ENCODE assay signal across 12 mouse cellular contexts in genomic region chr12:104767183-104767582, GRCm38 (mm10). TPM values are rescaled to one million over a fixed set of nuclear protein-coding genes. Genes with fewer than 3 reads are reported as not detected.
DNase-seq lines count a peak whose midpoint lies in the region; ATAC-seq and TF ChIP-seq lines count a peak whose summit lies in the region.
"Had no signal": no experiment of that assay in that cellular context is flagged by ENCODE, and none has a peak within 500 bp of the region (broad histone marks: within the 10 kb centered on the region; RNA-seq: fewer than 3 reads in every experiment).

No protein-coding gene starts in this region.

- H3K27me3 ChIP-seq in forebrain, embryonic 10.5 days (ENCODE audit: poor library complexity, severe bottlenecking) = no peaks in the 10 kb centered on the region
- H3K27me3 ChIP-seq in forebrain, embryonic 16.5 days (replicated peaks; ENCODE audit: control insufficient read depth, insufficient read depth, low read length) = no peaks in the 10 kb centered on the region
- H3K27me3 ChIP-seq in liver, embryonic 14.5 days (ENCODE audit: control insufficient read depth, insufficient read depth, low read length) = no peaks in the 10 kb centered on the region
- no peaks in the 10 kb centered on the region; the same call in 1 of the 2 replicates for H3K27me3 ChIP-seq in liver, embryonic 11.5 days (replicated peaks; ENCODE audit: control insufficient read depth, insufficient read depth, low read length)
- H3K27me3 ChIP-seq in ES-Bruce4 (ENCODE audit: control insufficient read depth, insufficient read depth, low read length, poor library complexity, severe bottlenecking) = no peaks in the 10 kb centered on the region
- H3K27me3 ChIP-seq: neural tube, embryonic 15.5 days had no signal

- no peak overlapping the region for H3K9ac ChIP-seq in forebrain, embryonic 16.5 days (replicated peaks; ENCODE audit: low read depth, low read length)
- H3K9ac ChIP-seq in liver, embryonic 14.5 days (replicated peaks) = no peak overlapping the region
- H3K9ac ChIP-seq in liver, embryonic 11.5 days (ENCODE audit: low read depth, low read length) = no peak overlapping the region
- H3K9ac ChIP-seq in ES-Bruce4 (ENCODE audit: low read depth, poor library complexity, severe bottlenecking) = no peak overlapping the region
- H3K9ac ChIP-seq: neural tube, embryonic 15.5 days had no signal

- no peaks in the 10 kb centered on the region for H3K36me3 ChIP-seq in forebrain, embryonic 10.5 days (replicated peaks)
- H3K36me3 ChIP-seq in forebrain, embryonic 16.5 days (ENCODE audit: control insufficient read depth, insufficient read depth) = no peaks in the 10 kb centered on the region
- no peaks in the 10 kb centered on the region for H3K36me3 ChIP-seq in liver, embryonic 14.5 days (replicated peaks; ENCODE audit: control insufficient read depth, insufficient read depth, low read depth)
- no peaks in the 10 kb centered on the region for H3K36me3 ChIP-seq in liver, embryonic 11.5 days (ENCODE audit: control insufficient read depth, insufficient read depth, low read length)
- no peaks in the 10 kb centered on the region for H3K36me3 ChIP-seq in ES-Bruce4 (ENCODE audit: control insufficient read depth, insufficient read depth, low read length, poor library complexity, severe bottlenecking)
- H3K36me3 ChIP-seq: neural tube, embryonic 15.5 days had no signal

- no peak for TF ChIP-seq POLR2A in ES-Bruce4 (IDR thresholded peaks at IDR 0.05; ENCODE audit: insufficient read depth, low read length)

- no peak for TF ChIP-seq EP300 in liver, embryonic 14.5 days (IDR thresholded peaks at IDR 0.05; ENCODE audit: low read depth)
- no peak for TF ChIP-seq EP300 in ES-Bruce4 (IDR thresholded peaks at IDR 0.05; ENCODE audit: insufficient read depth, low read depth, low read length)

- peak; percentile 72 for TF ChIP-seq CTCF in liver, embryonic 14.5 days (IDR thresholded peaks at IDR 0.05; ENCODE audit: low read depth)
- peak; percentile 76 for TF ChIP-seq CTCF in ES-Bruce4 (IDR thresholded peaks at IDR 0.05; ENCODE audit: low read depth, low read length)

- no peak for DNase-seq in forebrain, embryonic 10.5 days (ENCODE audit: extremely low spot score, low spot score)
- DNase-seq in liver, embryonic 14.5 days (ENCODE audit: low read depth in 3 of 3, low spot score in 3 of 3) = no peak
- no peak for DNase-seq in liver, embryonic 11.5 days (ENCODE audit: low spot score)
- DNase-seq in ovary, postnatal 36 days (ENCODE audit: low spot score) = no peak
- DNase-seq in yolk sac, embryonic 10.5 days (ENCODE audit: low spot score) = no peak
- DNase-seq: cerebellum, adult 8-10 months; heart, adult 18-20 months; lung, postnatal 4 days had no signal

- no peaks in the 10 kb centered on the region for H3K9me3 ChIP-seq in forebrain, embryonic 10.5 days
- H3K9me3 ChIP-seq in forebrain, embryonic 16.5 days (ENCODE audit: control insufficient read depth, low read length) = no peaks in the 10 kb centered on the region
- no peaks in the 10 kb centered on the region for H3K9me3 ChIP-seq in liver, embryonic 14.5 days (ENCODE audit: control insufficient read depth, low read length)
- no peaks in the 10 kb centered on the region for H3K9me3 ChIP-seq in liver, embryonic 11.5 days (ENCODE audit: control insufficient read depth, low read length)
- H3K9me3 ChIP-seq in ES-Bruce4 (replicated peaks; ENCODE audit: control insufficient read depth, insufficient read depth, low read length, poor library complexity, severe bottlenecking) = no peaks in the 10 kb centered on the region
- H3K9me3 ChIP-seq: neural tube, embryonic 15.5 days had no signal

- H3K4me2 ChIP-seq in forebrain, embryonic 16.5 days (ENCODE audit: low read length) = no peak overlapping the region
- no peak overlapping the region for H3K4me2 ChIP-seq in liver, embryonic 14.5 days (ENCODE audit: low read depth)
- no peak overlapping the region for H3K4me2 ChIP-seq in liver, embryonic 11.5 days
- H3K4me2 ChIP-seq: neural tube, embryonic 15.5 days had no signal

- no peak overlapping the region for H3K4me3 ChIP-seq in forebrain, embryonic 10.5 days
- H3K4me3 ChIP-seq in forebrain, embryonic 16.5 days (replicated peaks; ENCODE audit: low read length) = no peak overlapping the region
- H3K4me3 ChIP-seq in liver, embryonic 14.5 days (ENCODE audit: insufficient read depth in 1 of 2, low read depth in 2 of 2, low read length in 2 of 2) = no peak overlapping the region
- H3K4me3 ChIP-seq in liver, embryonic 11.5 days (ENCODE audit: low read depth, low read length) = no peak overlapping the region
- H3K4me3 ChIP-seq in ES-Bruce4 (ENCODE audit: low read depth, low read length) = no peak overlapping the region
- H3K4me3 ChIP-seq: neural tube, embryonic 15.5 days had no signal

- peaks cover 42% of the 10 kb centered on the region for H3K4me1 ChIP-seq in forebrain, embryonic 10.5 days
- no peaks in the 10 kb centered on the region for H3K4me1 ChIP-seq in forebrain, embryonic 16.5 days (replicated peaks; ENCODE audit: control insufficient read depth, insufficient read depth, low read length)
- no peaks in the 10 kb centered on the region for H3K4me1 ChIP-seq in liver, embryonic 14.5 days (replicated peaks; ENCODE audit: control insufficient read depth in 2 of 2, insufficient read depth in 2 of 2, low read length in 1 of 2)
- H3K4me1 ChIP-seq in liver, embryonic 11.5 days (replicated peaks; ENCODE audit: control insufficient read depth, insufficient read depth, low read length) = no peaks in the 10 kb centered on the region
- H3K4me1 ChIP-seq in ES-Bruce4 (ENCODE audit: control insufficient read depth, insufficient read depth, low read length) = peaks cover 10% of the 10 kb centered on the region

- ATAC-seq in forebrain, embryonic 16.5 days = no peak
- no peak for ATAC-seq in liver, embryonic 14.5 days (ENCODE audit: insufficient read depth)
- ATAC-seq in liver, embryonic 11.5 days (replicated peaks; ENCODE audit: low FRiP score) = no peak
- ATAC-seq in megakaryocyte progenitor cell, adult 5-6 weeks (replicated peaks; ENCODE audit: poor library complexity) = peak; percentile 92

- WGBS in forebrain, embryonic 10.5 days = 79% methylated on average over 4 of the region's 4 CpGs
- WGBS in forebrain, embryonic 16.5 days = 82% methylated on average over 4 of the region's 4 CpGs
- WGBS in liver, embryonic 14.5 days (ENCODE audit: insufficient replicate concordance) = 37% methylated on average over 4 of the region's 4 CpGs
- WGBS in liver, embryonic 11.5 days = 66% methylated on average over 4 of the region's 4 CpGs

- peak overlapping the region; percentile 35; the same call in 1 of the 2 replicates for H3K27ac ChIP-seq in forebrain, embryonic 10.5 days
- no peak overlapping the region for H3K27ac ChIP-seq in forebrain, embryonic 16.5 days (ENCODE audit: low read length)
- no peak overlapping the region for H3K27ac ChIP-seq in liver, embryonic 14.5 days
- H3K27ac ChIP-seq in liver, embryonic 11.5 days (ENCODE audit: low read depth, low read length) = no peak overlapping the region
- H3K27ac ChIP-seq in ES-Bruce4 (ENCODE audit: insufficient read depth, low read length) = no peak overlapping the region
- H3K27ac ChIP-seq: neural tube, embryonic 15.5 days had no signal

RNA-seq across cellular contexts. Expression of gene Dicer1, which starts 15.4 kb away (rescaled TPM):
- 47.0 and 47.7 TPM in 2 replicates for polyA plus RNA-seq in forebrain, embryonic 10.5 days (2016; fragmentation: Nextera tagmentation; extraction: Ambion mirVana)
- 40.3 and 40.7 TPM in 2 replicates for polyA plus RNA-seq in forebrain, embryonic 16.5 days (2015; fragmentation: Nextera tagmentation; extraction: Ambion mirVana)
- 4.4 and 5.9 TPM in 2 replicates for polyA plus RNA-seq in liver, embryonic 14.5 days (2012; rRNA removed)
- 6.4 and 6.6 TPM in 2 replicates for polyA plus RNA-seq in liver, embryonic 14.5 days (2014; fragmentation: Nextera tagmentation; extraction: Ambion mirVana)
- 13.8 and 15.4 TPM in 2 replicates for polyA plus RNA-seq in liver, embryonic 11.5 days (2014; fragmentation: Nextera tagmentation; extraction: Ambion mirVana)
- 102 and 104 TPM in 2 replicates for polyA plus RNA-seq in ES-Bruce4 (2011; ENCODE audit: insufficient read depth, insufficient read length, low read depth, missing spikeins)
- 46.2 and 46.6 TPM in 2 replicates for total RNA-seq in megakaryocyte progenitor cell, adult 5-6 weeks (2015)
- total RNA-seq in megakaryocyte progenitor cell, adult 5-6 weeks (2017) = 22.4 and 38.8 TPM in 2 replicates
